Comparison of ENCODE assay signal across 30 mouse cellular contexts in genomic region chr5:43721538-43722451, GRCm38 (mm10). TPM values are rescaled to one million over a fixed set of nuclear protein-coding genes. Genes with fewer than 3 reads are reported as not detected.
A peak's percentile ranks its signal among the peaks of the same experiment; 100 is the strongest.
DNase-seq lines count a peak whose midpoint lies in the region; ATAC-seq and TF ChIP-seq lines count a peak whose summit lies in the region.
"Had no signal": no experiment of that assay in that cellular context is flagged by ENCODE, and none has a peak within 500 bp of the region (broad histone marks: within the 10 kb centered on the region; RNA-seq: fewer than 3 reads in every experiment).

No protein-coding gene starts in this region.

- H3K9me3 ChIP-seq in kidney, postnatal 0 days (replicated peaks; ENCODE audit: low read length) = no peaks in the 10 kb centered on the region
- no peaks in the 10 kb centered on the region for H3K9me3 ChIP-seq in embryonic facial prominence, embryonic 10.5 days
- no peaks in the 10 kb centered on the region for H3K9me3 ChIP-seq in midbrain, embryonic 16.5 days (replicated peaks; ENCODE audit: control insufficient read depth, low read length, poor library complexity, severe bottlenecking)
- H3K9me3 ChIP-seq: heart, embryonic 12.5 days; hindbrain, embryonic 13.5 days; limb, embryonic 15.5 days; liver, embryonic 13.5 days had no signal

- H3K9ac ChIP-seq in kidney, postnatal 0 days (ENCODE audit: low read depth, low read length) = no peak overlapping the region
- no peak overlapping the region for H3K9ac ChIP-seq in midbrain, embryonic 16.5 days (ENCODE audit: low read depth, low read length)
- H3K9ac ChIP-seq: heart, embryonic 12.5 days; hindbrain, embryonic 13.5 days; limb, embryonic 15.5 days; liver, embryonic 13.5 days had no signal

- 45% methylated on average over 5 of the region's 5 CpGs for WGBS in kidney, postnatal 0 days
- WGBS in embryonic facial prominence, embryonic 10.5 days = 67% methylated on average over 5 of the region's 5 CpGs
- 81% methylated on average over 5 of the region's 5 CpGs for WGBS in midbrain, embryonic 16.5 days

- no peaks in the 10 kb centered on the region for H3K4me1 ChIP-seq in kidney, postnatal 0 days (replicated peaks; ENCODE audit: insufficient read depth, low read length)
- peaks cover 10% of the 10 kb centered on the region for H3K4me1 ChIP-seq in embryonic facial prominence, embryonic 10.5 days
- no peaks in the 10 kb centered on the region for H3K4me1 ChIP-seq in midbrain, embryonic 16.5 days (ENCODE audit: control insufficient read depth, insufficient read depth, low read length)
- H3K4me1 ChIP-seq: heart, embryonic 12.5 days; hindbrain, embryonic 13.5 days; limb, embryonic 15.5 days; liver, embryonic 13.5 days had no signal

- TF ChIP-seq CTCF in kidney, postnatal 0 days (IDR thresholded peaks at IDR 0.05; ENCODE audit: low read depth) = no peak

- 0 out of 2 replicates have a peak, but pooled peaks have one; percentile 33 for ATAC-seq in kidney, postnatal 0 days (replicated peaks; ENCODE audit: low FRiP score, low read depth)
- ATAC-seq in activated CD4-positive, CD25-positive, alpha-beta regulatory T cell, adult 4 months = peak; percentile 43
- ATAC-seq in inflammation-experienced regulatory T-cells, adult 6 months = peak; percentile 56
- no peak for ATAC-seq in midbrain, embryonic 16.5 days
- ATAC-seq: forebrain, embryonic 16.5 days; intestine, postnatal 0 days; Patski had no signal

- H3K4me2 ChIP-seq in kidney, postnatal 0 days (ENCODE audit: low read length) = no peak overlapping the region
- H3K4me2 ChIP-seq in midbrain, embryonic 16.5 days (ENCODE audit: low read length) = no peak overlapping the region
- H3K4me2 ChIP-seq: heart, embryonic 12.5 days; hindbrain, embryonic 13.5 days; limb, embryonic 15.5 days; liver, embryonic 13.5 days; midbrain, embryonic 11.5 days had no signal

- peaks cover 25% of the 10 kb centered on the region for H3K36me3 ChIP-seq in kidney, postnatal 0 days (ENCODE audit: insufficient read depth, low read length)
- peaks cover 73% of the 10 kb centered on the region for H3K36me3 ChIP-seq in embryonic facial prominence, embryonic 10.5 days (replicated peaks)
- peaks cover 6% of the 10 kb centered on the region; the same call in 1 of the 2 replicates for H3K36me3 ChIP-seq in midbrain, embryonic 16.5 days (ENCODE audit: control insufficient read depth, insufficient read depth, low read length)
- H3K36me3 ChIP-seq: liver, embryonic 13.5 days had no signal

- DNase-seq in kidney, postnatal 0 days (ENCODE audit: low spot score) = peak; percentile 74
- no peak for DNase-seq in kidney, postnatal 25 days
- peak; percentile 9 for DNase-seq in embryonic facial prominence, embryonic 10.5 days (ENCODE audit: low spot score)
- no peak for DNase-seq in cerebellum, postnatal 10 days
- DNase-seq: adrenal gland, postnatal 14 days; B cell, adult 2 months; cerebellum, adult 11-12 months; cerebellum, postnatal 14 days; gastrocnemius, adult 2 months; gastrocnemius, postnatal 36 days; heart, adult 2 months; heart, postnatal 4 days; kidney, postnatal 36 days; liver, embryonic 13.5 days; lung, adult 18-20 months; lung, postnatal 10 days; thymus, postnatal 4 days had no signal

- H3K4me3 ChIP-seq in kidney, postnatal 0 days (replicated peaks; ENCODE audit: low read depth, low read length) = no peak overlapping the region
- H3K4me3 ChIP-seq in embryonic facial prominence, embryonic 10.5 days = no peak overlapping the region
- no peak overlapping the region for H3K4me3 ChIP-seq in midbrain, embryonic 16.5 days (ENCODE audit: low read depth, low read length)
- H3K4me3 ChIP-seq: erythroblast, embryonic 14.5 days; gastrocnemius, adult 2 months; heart, adult 2 months; heart, embryonic 12.5 days; hindbrain, embryonic 13.5 days; layer of hippocampus, adult 2 months; limb, embryonic 15.5 days; liver, embryonic 13.5 days had no signal

- no peak overlapping the region for H3K27ac ChIP-seq in kidney, postnatal 0 days
- H3K27ac ChIP-seq in embryonic facial prominence, embryonic 10.5 days (replicated peaks) = no peak overlapping the region
- no peak overlapping the region for H3K27ac ChIP-seq in midbrain, embryonic 16.5 days (ENCODE audit: low read length)
- H3K27ac ChIP-seq: gastrocnemius, adult 2 months; heart, adult 2 months; hindbrain, embryonic 13.5 days; layer of hippocampus, adult 2 months; limb, embryonic 15.5 days; liver, embryonic 13.5 days had no signal

- no peaks in the 10 kb centered on the region for H3K27me3 ChIP-seq in kidney, postnatal 0 days (ENCODE audit: insufficient read depth, low read length)
- H3K27me3 ChIP-seq in embryonic facial prominence, embryonic 10.5 days (replicated peaks; ENCODE audit: low read depth, poor library complexity, severe bottlenecking) = no peaks in the 10 kb centered on the region
- no peaks in the 10 kb centered on the region for H3K27me3 ChIP-seq in midbrain, embryonic 16.5 days (ENCODE audit: control insufficient read depth, insufficient read depth, low read depth, low read length)
- H3K27me3 ChIP-seq: CH12.LX; heart, embryonic 12.5 days; hindbrain, embryonic 13.5 days; limb, embryonic 15.5 days; liver, embryonic 13.5 days; Patski had no signal

RNA-seq across cellular contexts. Expression of gene Cc2d2a, which starts 59.6 kb away (rescaled TPM):
- polyA plus RNA-seq in kidney, postnatal 0 days (2015; fragmentation: Nextera tagmentation; extraction: Ambion mirVana) = 10.8 and 13.0 TPM in 2 replicates
- polyA plus RNA-seq in activated CD4-positive, CD25-positive, alpha-beta regulatory T cell, adult 4 months (2017; shearing (Covaris generic)) = 1 to 10 TPM; 1.3 TPM
- polyA plus RNA-seq in embryonic facial prominence, embryonic 10.5 days (2016; fragmentation: Nextera tagmentation; extraction: Ambion mirVana) = 8.4 and 9.1 TPM in 2 replicates
- 1 to 10 TPM in 2 of 3 experiments, under 1 TPM in 1; 0.62 to 2.2 (median 2.2) TPM for polyA plus RNA-seq in inflammation-experienced regulatory T-cells, adult 6 months (2017; shearing (Covaris generic))
- 7.1 and 9.4 TPM in 2 replicates for polyA plus RNA-seq in midbrain, embryonic 16.5 days (2015; fragmentation: Nextera tagmentation; extraction: Ambion mirVana)
- polyA plus RNA-seq: erythroblast, embryonic 14.5 days had no signal

Comparison
In these comparisons a context has a peak if more than half of its experiments do, and no peak if none do; other contexts are left out.
1. DNase-seq: peak in kidney, postnatal 0 days (single experiment) and embryonic facial prominence, embryonic 10.5 days (single experiment); none in kidney, postnatal 25 days (0 of 2) and cerebellum, postnatal 10 days (0 of 2).